Mouse (Mus musculus): ENCODE results near the gene Tmem54.

DNA sequence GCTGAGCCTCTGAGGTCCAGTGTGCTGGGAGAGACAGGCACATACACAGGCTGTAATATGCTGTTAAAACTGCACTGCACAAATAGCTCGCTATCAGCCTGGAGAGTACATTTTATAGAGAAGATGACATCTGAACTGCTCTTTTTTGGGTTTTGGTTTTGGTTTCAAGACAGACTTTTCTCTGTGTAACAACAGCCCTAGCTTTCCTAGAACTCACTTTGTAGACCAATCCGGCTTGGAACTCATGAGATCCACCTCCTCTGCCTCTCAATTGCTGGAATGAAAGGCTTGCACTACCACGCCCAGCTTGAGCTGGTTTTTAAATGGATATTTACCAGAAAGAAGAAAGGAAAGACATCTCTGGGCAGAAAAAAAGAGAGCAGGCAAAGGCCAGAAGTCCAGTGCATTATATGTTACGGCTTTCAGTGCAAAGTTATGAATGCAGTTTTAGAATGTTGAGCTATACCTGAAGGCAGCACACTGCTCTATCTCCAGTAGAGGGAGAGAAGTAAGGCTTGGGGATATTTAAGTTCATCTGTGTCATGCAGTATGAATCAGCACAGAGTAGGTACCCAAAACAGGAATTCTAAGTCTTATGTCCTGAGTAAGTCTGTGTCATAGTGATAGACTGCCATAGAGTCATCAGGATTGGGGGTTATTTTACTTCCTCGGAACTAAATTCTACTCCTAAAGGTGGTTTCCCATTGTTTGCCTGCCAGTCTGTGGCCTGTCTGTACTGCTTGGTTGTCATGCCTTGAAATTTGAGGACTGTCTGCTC is 37.5 kb upstream of the Tmem54 start:
- TF ChIP-seq CTCF (IDR thresholded peaks at IDR 0.05; ENCODE audit: low read depth, low read length) (no peak), POLR2A (IDR thresholded peaks at IDR 0.05; ENCODE audit: borderline replicate concordance, low read depth, low read length) (no peak)
